Comparison of ENCODE assay signal across 31 mouse cellular contexts in genomic region chr5:12856869-12857268, GRCm38 (mm10).
DNase-seq lines count a peak whose midpoint lies in the region; ATAC-seq lines count a peak whose summit lies in the region.
"Had no signal": no experiment of that assay in that cellular context is flagged by ENCODE, and none has a peak within 500 bp of the region (broad histone marks: within the 10 kb centered on the region; RNA-seq: fewer than 3 reads in every experiment).

No protein-coding gene starts in this region.

- no peaks in the 10 kb centered on the region for H3K36me3 ChIP-seq in kidney, embryonic 15.5 days
- no peaks in the 10 kb centered on the region for H3K36me3 ChIP-seq in lung, embryonic 16.5 days (ENCODE audit: control insufficient read depth, insufficient read depth, low read length)
- H3K36me3 ChIP-seq: embryonic facial prominence, embryonic 12.5 days; forebrain, embryonic 10.5 days; forebrain, embryonic 15.5 days; G1E; heart, embryonic 13.5 days; hindbrain, embryonic 10.5 days; hindbrain, embryonic 15.5 days; limb, embryonic 15.5 days; liver, embryonic 13.5 days; lung, embryonic 15.5 days; midbrain, embryonic 10.5 days; midbrain, embryonic 15.5 days had no signal

- peak; percentile 7 for DNase-seq in embryo, embryonic 11.5 days (ENCODE audit: low read depth, low spot score)
- DNase-seq in embryo, embryonic 10.5 days (ENCODE audit: low spot score), result no peak
- peak; percentile 8 to 11 for DNase-seq in kidney, postnatal 4 days
- DNase-seq in lung, postnatal 25 days (ENCODE audit: low spot score), result no peak
- DNase-seq in forelimb bud, embryonic 11.5 days (ENCODE audit: low read depth, low spot score), result peak; percentile 33
- no peak for DNase-seq in urinary bladder, postnatal 10 days (ENCODE audit: low spot score)
- DNase-seq: adrenal gland, postnatal 10 days; cerebellum, adult 11-12 months; cerebellum, adult 9-11 months; heart, adult 2 months; heart, postnatal 14 days; kidney, adult 18-20 months; liver, embryonic 13.5 days; right cerebral cortex, postnatal 25 days; thymus, adult 18-20 months; thymus, postnatal 25 days had no signal

- 61% methylated on average over 2 of the region's 2 CpGs for WGBS in kidney, embryonic 15.5 days
- 29% methylated on average over 2 of the region's 2 CpGs for WGBS in lung, embryonic 16.5 days

- H3K4me3 ChIP-seq in kidney, embryonic 15.5 days (replicated peaks), result no peak overlapping the region
- H3K4me3 ChIP-seq in lung, embryonic 16.5 days (ENCODE audit: low read length), result no peak overlapping the region
- H3K4me3 ChIP-seq: embryonic facial prominence, embryonic 12.5 days; forebrain, embryonic 10.5 days; forebrain, embryonic 15.5 days; heart, adult 2 months; heart, embryonic 13.5 days; hindbrain, embryonic 10.5 days; hindbrain, embryonic 15.5 days; layer of hippocampus, adult 2 months; limb, embryonic 15.5 days; liver, embryonic 13.5 days; lung, embryonic 15.5 days; midbrain, embryonic 10.5 days; midbrain, embryonic 15.5 days had no signal

- no peak overlapping the region for H3K27ac ChIP-seq in kidney, embryonic 15.5 days
- H3K27ac ChIP-seq in lung, embryonic 16.5 days (ENCODE audit: low read length), result no peak overlapping the region
- H3K27ac ChIP-seq: embryonic facial prominence, embryonic 12.5 days; forebrain, embryonic 10.5 days; forebrain, embryonic 15.5 days; heart, adult 2 months; heart, embryonic 13.5 days; hindbrain, embryonic 10.5 days; hindbrain, embryonic 15.5 days; layer of hippocampus, adult 2 months; limb, embryonic 15.5 days; liver, embryonic 13.5 days; lung, embryonic 15.5 days; midbrain, embryonic 10.5 days; midbrain, embryonic 15.5 days had no signal

- ATAC-seq in kidney, embryonic 15.5 days (replicated peaks; ENCODE audit: low FRiP score), result no peak
- peak; percentile 76 for ATAC-seq in lung, embryonic 16.5 days (ENCODE audit: low read depth)
- ATAC-seq: forebrain, embryonic 15.5 days; inflammation-experienced regulatory T-cells, adult 6 months; midbrain, embryonic 15.5 days had no signal

- no peaks in the 10 kb centered on the region for H3K27me3 ChIP-seq in kidney, embryonic 15.5 days
- H3K27me3 ChIP-seq in lung, embryonic 16.5 days (ENCODE audit: control insufficient read depth, insufficient read depth, low read depth, low read length), result no peaks in the 10 kb centered on the region
- H3K27me3 ChIP-seq: embryonic facial prominence, embryonic 12.5 days; forebrain, embryonic 15.5 days; heart, embryonic 13.5 days; hindbrain, embryonic 15.5 days; limb, embryonic 15.5 days; liver, embryonic 13.5 days; lung, embryonic 15.5 days; midbrain, embryonic 15.5 days had no signal

- no peaks in the 10 kb centered on the region for H3K4me1 ChIP-seq in kidney, embryonic 15.5 days
- no peaks in the 10 kb centered on the region for H3K4me1 ChIP-seq in lung, embryonic 16.5 days (replicated peaks; ENCODE audit: control insufficient read depth, insufficient read depth, low read length)
- H3K4me1 ChIP-seq: embryonic facial prominence, embryonic 12.5 days; forebrain, embryonic 10.5 days; forebrain, embryonic 15.5 days; heart, embryonic 13.5 days; hindbrain, embryonic 10.5 days; hindbrain, embryonic 15.5 days; limb, embryonic 15.5 days; liver, embryonic 13.5 days; lung, embryonic 15.5 days; midbrain, embryonic 10.5 days; midbrain, embryonic 15.5 days had no signal

- no peaks in the 10 kb centered on the region for H3K9me3 ChIP-seq in kidney, embryonic 15.5 days (replicated peaks)
- no peaks in the 10 kb centered on the region for H3K9me3 ChIP-seq in lung, embryonic 16.5 days (ENCODE audit: control insufficient read depth, low read length)
- H3K9me3 ChIP-seq: embryonic facial prominence, embryonic 12.5 days; forebrain, embryonic 10.5 days; forebrain, embryonic 15.5 days; G1E; heart, embryonic 13.5 days; hindbrain, embryonic 10.5 days; hindbrain, embryonic 15.5 days; limb, embryonic 15.5 days; liver, embryonic 13.5 days; lung, embryonic 15.5 days; midbrain, embryonic 10.5 days; midbrain, embryonic 15.5 days had no signal

- H3K4me2 ChIP-seq in kidney, embryonic 15.5 days, result no peak overlapping the region
- no peak overlapping the region for H3K4me2 ChIP-seq in lung, embryonic 16.5 days (ENCODE audit: low read depth, low read length)
- H3K4me2 ChIP-seq: embryonic facial prominence, embryonic 12.5 days; forebrain, embryonic 15.5 days; heart, embryonic 13.5 days; hindbrain, embryonic 15.5 days; limb, embryonic 15.5 days; liver, embryonic 13.5 days; lung, embryonic 15.5 days; midbrain, embryonic 15.5 days had no signal

- no peak overlapping the region for H3K9ac ChIP-seq in kidney, embryonic 15.5 days
- H3K9ac ChIP-seq in lung, embryonic 16.5 days (ENCODE audit: low read length), result no peak overlapping the region
- H3K9ac ChIP-seq: embryonic facial prominence, embryonic 12.5 days; forebrain, embryonic 15.5 days; heart, embryonic 13.5 days; hindbrain, embryonic 15.5 days; limb, embryonic 15.5 days; liver, embryonic 13.5 days; lung, embryonic 15.5 days; midbrain, embryonic 15.5 days had no signal

Comparison
In these comparisons a context has a peak if more than half of its experiments do, and no peak if none do; other contexts are left out.
1. DNase-seq: peak in embryo, embryonic 11.5 days (single experiment), kidney, postnatal 4 days (2 of 2) and forelimb bud, embryonic 11.5 days (single experiment); none in embryo, embryonic 10.5 days (single experiment), lung, postnatal 25 days (single experiment) and urinary bladder, postnatal 10 days (single experiment).